Mouse (Mus musculus) thymus, postnatal 36 days (tissue): ENCODE measurements around the gene Arhgef40.
"Not testable (repeated sequence)": the region's sequence is repeated elsewhere in the genome, so short reads cannot be mapped to it uniquely, and the experiment has no call there.

Source experiments
- DNase-seq, 2 experiments: peaks; one replicate each; pipeline ENCODE4 v3.0.0; 2022; ENCODE audit warnings: mixed read lengths in 2 of 2

Arhgef40 gene

GRCm38 (mm10) chr14:52019051-52019589, 34.6 kb downstream of the Arhgef40 start:
- no peak for DNase-seq

DNA sequence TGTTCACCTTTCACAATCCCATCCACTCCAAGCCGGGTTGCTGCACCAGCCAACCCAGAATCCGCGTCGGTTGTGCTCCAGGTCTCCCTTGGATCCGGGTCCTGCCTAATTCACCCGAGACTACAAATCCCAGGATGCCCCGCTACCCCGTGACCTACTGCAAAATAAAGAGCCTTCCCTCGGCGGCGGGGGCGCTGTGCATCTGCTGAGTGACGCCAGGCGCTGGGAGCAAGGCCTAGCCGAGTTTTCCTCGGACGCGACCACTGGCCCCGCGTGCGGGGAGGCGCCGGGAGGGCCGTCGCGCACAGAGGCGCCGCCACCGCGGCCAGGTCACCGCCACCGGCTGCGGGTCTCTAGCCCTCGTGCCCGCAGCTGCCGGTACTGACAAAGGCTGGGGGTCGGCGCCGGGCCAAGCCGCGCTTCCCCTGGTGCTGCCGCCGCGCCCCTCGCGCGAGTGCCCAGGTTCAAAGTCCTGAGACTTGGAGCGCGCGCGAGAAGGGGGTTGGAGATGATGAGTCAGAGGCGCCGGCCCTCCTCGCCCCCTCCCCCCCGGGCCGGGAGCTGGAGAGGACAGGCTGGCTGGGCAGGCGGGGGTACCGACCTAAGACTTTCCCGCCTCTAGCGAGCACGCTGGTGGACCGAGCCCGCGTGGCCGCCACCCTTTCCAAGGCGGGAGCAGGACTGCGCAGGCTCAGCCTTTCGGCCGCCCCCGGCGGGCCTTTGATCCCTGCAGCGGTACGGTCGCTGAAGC, 35.2 kb downstream of the Arhgef40 start:
- peak; percentile 97 to 98 for DNase-seq

DNA sequence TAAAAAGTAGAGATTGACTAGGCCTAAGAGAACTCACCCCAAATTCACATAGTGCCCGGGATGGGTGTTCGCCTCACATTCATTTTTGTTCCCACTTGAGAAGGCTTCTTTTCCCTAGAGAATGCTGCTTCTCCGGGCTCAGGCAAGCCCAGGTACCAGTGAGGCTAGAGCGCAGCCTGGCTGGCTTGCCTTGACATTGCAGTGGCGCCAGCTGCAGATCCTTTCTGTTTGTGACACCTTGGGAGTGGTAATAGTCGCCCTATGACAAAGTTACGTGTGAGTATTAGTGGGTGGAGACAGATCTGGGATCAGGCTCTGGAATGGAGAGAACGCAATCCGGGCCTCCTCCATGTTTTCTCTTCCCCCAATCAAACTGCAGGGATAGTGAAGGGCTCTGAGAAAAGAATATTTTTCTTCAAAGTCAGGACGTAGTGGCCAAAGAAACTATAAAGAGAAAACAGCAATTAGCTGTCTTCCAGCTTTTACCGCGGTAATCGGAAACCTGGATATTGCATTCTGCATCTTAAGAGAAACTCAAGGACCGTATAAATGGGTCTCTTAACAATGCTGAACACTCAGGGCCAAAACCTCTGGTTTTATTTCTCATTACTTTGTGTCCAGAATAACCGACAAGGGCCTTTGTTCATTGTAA, 36.1 kb downstream of the Arhgef40 start, which contains the start of gene Zfp219:
Zfp219 (minus strand) TSS at position 248 of the 652 bp plus-strand sequence.
- peak; percentile 70 to 81 for DNase-seq

- no peak for DNase-seq
Observed at GRCm38 (mm10) chr14:52021138-52021529, 36.6 kb downstream of the Arhgef40 start.

DNA sequence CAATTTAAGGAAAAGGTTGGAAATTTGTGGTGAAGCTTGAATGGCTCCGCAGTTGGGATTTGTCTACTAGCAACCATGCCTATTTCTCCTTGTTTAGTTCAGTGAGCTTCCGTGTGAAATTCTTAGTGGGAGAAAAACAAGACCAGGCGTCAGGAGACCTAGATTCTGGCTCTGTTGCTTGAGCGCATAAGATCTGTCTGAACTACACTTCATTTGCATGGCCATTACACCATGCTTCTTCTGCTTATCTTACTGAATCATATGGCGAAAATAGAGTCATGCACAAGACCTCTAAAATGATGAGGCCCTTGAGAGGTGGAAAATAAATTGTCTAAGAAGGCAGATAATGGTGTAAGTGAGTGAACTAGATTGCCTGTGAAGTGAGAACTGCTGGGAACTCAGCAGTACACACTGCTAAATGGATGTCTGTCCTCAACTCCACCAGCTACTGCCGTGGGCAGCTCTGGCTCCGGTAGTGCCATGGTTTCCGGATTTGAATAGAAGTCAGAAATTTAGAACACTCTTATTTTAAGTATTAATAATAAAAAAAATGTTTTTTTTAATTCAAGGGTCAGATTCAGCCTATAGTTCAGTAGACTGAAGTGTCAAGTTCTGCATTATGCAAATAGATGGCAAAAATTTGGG, 37.2 kb downstream of the Arhgef40 start:
- no peak for DNase-seq

- no peak for DNase-seq
Observed at GRCm38 (mm10) chr14:52022244-52022708, 37.8 kb downstream of the Arhgef40 start.

DNA sequence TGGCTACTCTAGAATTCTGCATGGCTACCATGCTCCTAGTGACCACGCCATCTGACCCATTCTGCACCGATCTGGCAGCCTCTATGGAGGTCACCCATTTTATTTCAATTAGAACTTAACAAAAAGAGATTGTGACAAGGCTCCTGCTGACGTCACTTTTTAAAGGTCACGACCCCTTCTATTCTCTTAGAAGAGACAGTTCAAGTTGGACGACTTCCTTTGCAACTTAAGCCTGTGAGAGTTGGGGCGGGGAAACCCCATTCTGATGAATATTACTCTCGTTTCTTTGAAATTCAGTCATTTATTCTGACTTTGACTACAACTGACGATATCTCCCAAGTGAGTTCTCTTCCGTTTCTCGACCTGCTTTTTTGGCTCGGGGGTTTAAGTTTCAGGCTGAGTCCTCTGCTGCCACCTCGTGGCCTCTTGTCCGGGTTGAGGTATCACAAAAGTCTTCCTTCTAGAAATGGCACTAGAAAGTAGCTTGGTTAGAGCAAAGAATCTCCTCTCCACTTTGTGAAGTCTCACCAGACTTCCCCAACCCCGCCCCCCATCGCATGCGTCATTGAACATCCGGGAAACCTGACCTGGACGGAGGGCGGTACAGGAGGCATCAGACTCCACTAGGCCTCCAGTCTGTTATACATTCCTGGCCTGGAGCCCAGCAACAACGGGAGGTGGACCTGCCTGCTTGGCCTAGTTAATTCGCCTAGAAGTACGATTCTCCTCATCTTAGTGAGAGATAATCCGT, 38.4 kb downstream of the Arhgef40 start:
- DNase-seq, result peak; percentile 90 to 92

DNA sequence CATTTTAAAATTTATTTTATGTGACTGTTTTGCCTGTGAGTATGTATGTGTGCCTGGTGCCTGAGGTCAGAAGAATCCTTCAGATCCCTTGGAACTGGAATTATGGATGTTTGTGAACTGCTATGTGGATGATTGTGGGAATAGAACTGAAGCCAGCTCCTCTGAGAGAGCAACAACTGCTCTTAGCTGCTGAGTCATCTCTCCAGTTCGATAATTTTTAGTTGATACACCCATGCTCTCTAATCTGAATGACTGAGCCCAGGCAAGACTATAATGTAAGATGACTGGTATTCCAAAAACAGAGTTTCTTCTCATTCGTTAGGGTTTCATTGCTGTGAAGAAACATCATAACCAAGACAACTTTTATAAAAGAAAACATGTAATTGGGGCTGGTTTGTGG, 39.6 kb downstream of the Arhgef40 start:
- no peak for DNase-seq

GRCm38 (mm10) chr14:52026342-52026741, 41.8 kb downstream of the Arhgef40 start:
- no peak for DNase-seq

GRCm38 (mm10) chr14:52035926-52036325, 51.4 kb downstream of the Arhgef40 start:
- no peak for DNase-seq

GRCm38 (mm10) chr14:52039332-52039731, 54.8 kb downstream of the Arhgef40 start:
- DNase-seq, result no peak

- not testable (repeated sequence) for DNase-seq
Observed at GRCm38 (mm10) chr14:52042359-52042758, 57.8 kb downstream of the Arhgef40 start, which contains the start of gene Olfr221. Gene Olfr221, minus strand, starts transcription at chr14:52042459.

DNA sequence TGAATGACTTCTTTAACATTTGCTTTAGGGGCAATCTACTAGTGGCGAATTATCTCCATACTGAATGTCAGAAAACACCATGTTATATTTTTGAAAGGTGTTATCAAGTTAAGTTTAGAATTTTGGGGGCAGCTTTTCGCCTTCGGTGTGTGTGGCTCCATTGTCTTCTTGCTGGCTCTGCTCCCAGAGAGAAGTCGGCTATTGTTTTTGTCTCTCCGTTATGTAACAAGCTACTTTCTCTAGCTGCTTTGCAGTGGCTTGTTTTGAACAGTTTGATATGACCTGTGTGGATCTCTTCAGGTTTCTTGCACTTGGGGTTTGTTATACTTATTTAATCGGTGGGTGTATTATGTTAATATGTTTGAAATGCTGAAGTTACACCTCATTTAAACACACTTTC, 58.9 kb downstream of the Arhgef40 start:
- no peak for DNase-seq

GRCm38 (mm10) chr14:52044901-52045678, 60.6 kb downstream of the Arhgef40 start:
- peak; percentile 51 to 56 for DNase-seq

DNA sequence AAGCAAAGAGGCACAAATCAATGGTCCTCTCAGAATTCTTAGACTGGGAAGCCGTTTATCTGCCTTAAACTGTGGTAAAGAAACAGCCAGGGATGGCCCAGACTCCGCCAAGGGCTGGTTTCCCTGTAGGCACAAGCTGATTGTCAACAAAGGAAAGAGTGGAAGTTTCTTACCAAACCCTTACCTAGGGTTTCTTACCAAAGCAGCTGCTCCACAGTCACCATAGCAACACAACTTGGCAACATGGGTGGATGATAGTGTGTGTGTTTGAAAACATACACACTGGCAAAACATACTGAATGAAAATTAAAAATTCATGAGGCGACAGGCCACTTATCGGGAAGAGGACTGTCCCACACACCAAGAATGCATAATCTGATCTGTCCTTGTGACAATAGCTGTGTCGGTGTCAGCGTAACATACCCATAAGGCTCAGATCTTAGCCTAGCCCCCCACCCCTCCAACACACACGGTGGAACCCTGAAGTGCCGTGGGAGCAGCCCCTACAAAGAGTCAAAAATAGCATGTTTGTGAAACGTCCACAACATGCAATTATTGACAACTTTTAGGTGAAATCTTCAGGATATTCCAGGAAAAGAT, 61.5 kb downstream of the Arhgef40 start:
- DNase-seq, result no peak

DNA sequence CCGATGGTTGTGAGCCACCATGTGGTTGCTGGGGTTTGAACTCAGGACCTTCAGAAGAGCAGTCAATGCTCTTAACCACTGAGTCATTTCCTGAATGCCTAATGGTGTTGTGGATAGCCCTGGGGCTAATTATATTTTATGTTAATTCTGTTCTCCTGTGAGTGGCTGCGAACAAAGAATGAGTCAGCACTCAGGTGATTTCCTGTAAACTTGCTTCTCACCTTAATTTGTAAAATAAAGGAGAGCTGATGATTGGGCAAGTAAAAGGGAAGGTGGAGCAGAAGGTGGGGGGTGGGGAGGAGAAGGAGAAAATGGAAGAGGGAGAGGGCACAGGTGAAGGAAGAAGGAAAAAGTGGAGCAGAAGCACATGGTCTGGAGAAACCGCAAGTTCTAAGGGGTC, 68.2 kb downstream of the Arhgef40 start:
- not testable (repeated sequence) for DNase-seq
